Mouse (Mus musculus) stomach, adult 2 months (tissue): ENCODE data around the gene Vmn2r118. TPM values are rescaled to one million over a fixed set of nuclear protein-coding genes. Genes with fewer than 3 reads are reported as not detected.

Experiments used
- polyA plus RNA-seq: library from polyadenylated mRNA; depleted of rRNA; stranded (reverse); fragments of >200 nt; gene quantifications from 2 replicates; pipeline ENCODE4 v1.2.3, GENCODE M21; 2012; rRNA removed

The Vmn2r118 gene
- not detected in 2 replicates for polyA plus RNA-seq

DNA sequence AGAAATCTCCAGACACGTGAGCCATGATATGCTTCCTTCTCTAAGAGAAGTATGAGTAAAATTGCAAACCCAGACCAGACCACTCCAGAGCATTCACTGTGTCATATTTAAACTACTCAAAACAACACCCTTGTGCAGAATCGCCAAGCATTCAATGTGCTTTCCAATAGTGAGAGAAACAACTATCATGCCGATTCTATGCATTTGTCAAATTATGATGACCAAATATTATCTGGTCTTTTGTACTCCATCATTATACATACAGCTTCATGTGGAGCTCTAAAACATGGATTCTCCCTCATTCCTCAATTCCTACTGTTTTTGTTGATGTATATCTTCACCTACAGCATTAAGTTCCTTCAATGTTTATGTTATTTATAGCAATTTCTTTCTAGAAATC is at the start of gene Vmn2r118:
Gene Vmn2r118, minus strand, starts transcription at position 101 of the 400 bp plus-strand sequence.

Other genes with a start within 250 kb of the Vmn2r118 start
- 0.38 and 0.76 TPM in 2 replicates for gene St6gal2, start 179.8 kb downstream of the Vmn2r118 start, polyA plus RNA-seq
- gene Pot1b, start 87.4 kb upstream of the Vmn2r118 start, polyA plus RNA-seq: 0.16 and 0.18 TPM in 2 replicates
- 0.14 and 0.15 TPM in 2 replicates for gene Adgre4, start 124.8 kb upstream of the Vmn2r118 start, polyA plus RNA-seq